Mouse (Mus musculus): ENCODE results near the gene 4930442H23Rik. TPM values are rescaled to one million over a fixed set of nuclear protein-coding genes. Genes with fewer than 3 reads are reported as not detected.

The 4930442H23Rik gene
- polyA plus RNA-seq, 1 experiment from 2014 or later, result not detected

- H3K4me1 ChIP-seq (replicated peaks), result peaks cover 25% of the 10 kb centered on the region
- ATAC-seq (ENCODE audit: insufficient number of reproducible peaks, insufficient read depth, low FRiP score, low TSS enrichment, low read depth), result no peak
- WGBS, result 62% methylated on average over 11 of the region's 11 CpGs
- H3K4me3 ChIP-seq (replicated peaks), result no peak overlapping the region
- H3K36me3 ChIP-seq, result 0 out of 2 replicates have a peak, but pooled peaks cover under 1% of the 10 kb centered on the region
- peaks cover 65% of the 10 kb centered on the region for H3K27me3 ChIP-seq
- H3K9ac ChIP-seq (replicated peaks), result no peak overlapping the region
- no peak overlapping the region for H3K4me2 ChIP-seq
- H3K27ac ChIP-seq, result no peak overlapping the region
- H3K9me3 ChIP-seq, result no peaks in the 10 kb centered on the region
Measured at GRCm38 (mm10) chr10:81196470-81197065, 12.9 kb upstream of the 4930442H23Rik start.

GRCm38 (mm10) chr10:81195300-81195699 lies 11.7 kb upstream of the 4930442H23Rik start:
- no peak overlapping the region for H3K4me2 ChIP-seq
- no peak overlapping the region for H3K9ac ChIP-seq (replicated peaks)
- peaks cover 65% of the 10 kb centered on the region for H3K27me3 ChIP-seq
- peaks cover 25% of the 10 kb centered on the region for H3K4me1 ChIP-seq (replicated peaks)
- H3K27ac ChIP-seq, result no peak overlapping the region
- 61% methylated on average over 4 of the region's 4 CpGs for WGBS
- H3K4me3 ChIP-seq (replicated peaks), result no peak overlapping the region
- no peak for ATAC-seq (ENCODE audit: insufficient number of reproducible peaks, insufficient read depth, low FRiP score, low TSS enrichment, low read depth)
- no peaks in the 10 kb centered on the region for H3K9me3 ChIP-seq
- peaks cover 14% of the 10 kb centered on the region for H3K36me3 ChIP-seq

GRCm38 (mm10) chr10:81193991-81194774 lies 10.5 kb upstream of the 4930442H23Rik start:
- WGBS, result 11% methylated on average over 37 of the region's 37 CpGs
- Histone ChIP-seq H3K36me3 (peaks cover 21% of the 10 kb centered on the region), H3K4me1 (replicated peaks) (peaks cover 25% of the 10 kb centered on the region), H3K27me3 (peaks cover 53% of the 10 kb centered on the region), H3K27ac (no peak overlapping the region), H3K4me2 (peak overlapping the region; percentile 38), H3K9me3 (no peaks in the 10 kb centered on the region), H3K9ac (replicated peaks) (peak overlapping the region; percentile 51), H3K4me3 (replicated peaks) (0 out of 2 replicates have a peak overlapping the region, but pooled peaks have one; percentile 9)
- no peak for ATAC-seq (ENCODE audit: insufficient number of reproducible peaks, insufficient read depth, low FRiP score, low TSS enrichment, low read depth)

GRCm38 (mm10) chr10:81192968-81193501 lies 9.4 kb upstream of the 4930442H23Rik start:
- H3K27me3 ChIP-seq, result peaks cover 46% of the 10 kb centered on the region
- WGBS, result 6% methylated on average over 19 of the region's 19 CpGs
- no peaks in the 10 kb centered on the region for H3K9me3 ChIP-seq
- peak overlapping the region; percentile 64 for H3K4me3 ChIP-seq (replicated peaks)
- H3K4me1 ChIP-seq (replicated peaks), result peaks cover 25% of the 10 kb centered on the region
- H3K36me3 ChIP-seq, result peaks cover 29% of the 10 kb centered on the region
- H3K9ac ChIP-seq (replicated peaks), result peak overlapping the region; percentile 76
- peak overlapping the region; percentile 92 for H3K4me2 ChIP-seq
- peak; percentile 38 for ATAC-seq (ENCODE audit: insufficient number of reproducible peaks, insufficient read depth, low FRiP score, low TSS enrichment, low read depth)
- peak overlapping the region; percentile 92 for H3K27ac ChIP-seq

DNA sequence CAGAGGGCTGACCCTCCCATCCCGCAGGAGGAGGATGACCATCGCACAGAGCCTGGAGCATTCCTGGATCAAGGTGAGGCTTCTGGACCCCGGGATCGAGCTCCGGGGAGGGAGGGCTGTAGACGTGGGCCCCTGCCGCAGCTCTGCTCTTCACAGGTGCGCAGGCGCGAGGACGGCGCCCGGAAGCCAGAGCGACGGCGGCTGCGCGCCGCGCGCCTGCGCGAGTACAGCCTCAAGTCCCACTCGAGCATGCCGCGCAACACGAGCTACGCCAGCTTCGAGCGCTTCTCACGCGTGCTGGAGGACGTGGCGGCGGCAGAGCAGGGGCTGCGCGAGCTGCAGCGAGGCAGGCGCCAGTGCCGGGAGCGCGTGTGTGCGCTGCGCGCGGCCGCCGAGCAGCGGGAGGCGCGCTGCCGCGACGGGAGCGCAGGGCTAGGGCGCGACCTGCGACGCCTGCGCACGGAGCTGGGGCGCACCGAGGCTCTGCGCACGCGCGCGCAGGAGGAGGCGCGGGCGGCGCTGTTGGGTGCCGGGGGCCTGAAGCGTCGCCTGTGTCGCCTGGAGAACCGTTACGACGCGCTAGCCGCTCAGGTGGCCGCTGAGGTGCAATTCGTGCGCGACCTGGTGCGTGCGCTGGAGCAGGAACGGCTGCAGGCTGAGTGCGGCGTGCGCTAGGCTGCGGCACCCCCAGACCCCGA lies 8.8 kb upstream of the 4930442H23Rik start:
- Histone ChIP-seq H3K36me3 (peaks cover 32% of the 10 kb centered on the region), H3K4me3 (replicated peaks) (peak overlapping the region; percentile 64), H3K27me3 (peaks cover 45% of the 10 kb centered on the region), H3K4me2 (peak overlapping the region; percentile 92), H3K4me1 (replicated peaks) (peaks cover 25% of the 10 kb centered on the region), H3K9me3 (no peaks in the 10 kb centered on the region), H3K9ac (replicated peaks) (peak overlapping the region; percentile 76), H3K27ac (peak overlapping the region; percentile 92)
- peak; percentile 49 for ATAC-seq (ENCODE audit: insufficient number of reproducible peaks, insufficient read depth, low FRiP score, low TSS enrichment, low read depth)
- under 1% methylated on average over 93 of the region's 93 CpGs for WGBS

- H3K4me2 ChIP-seq, result peak overlapping the region; percentile 92
- ATAC-seq (ENCODE audit: insufficient number of reproducible peaks, insufficient read depth, low FRiP score, low TSS enrichment, low read depth), result no peak
- H3K9me3 ChIP-seq, result no peaks in the 10 kb centered on the region
- 87% methylated on average over 18 of the region's 18 CpGs for WGBS
- no peak overlapping the region for H3K9ac ChIP-seq (replicated peaks)
- H3K4me3 ChIP-seq (replicated peaks), result peak overlapping the region; percentile 64; the same call in 1 of the 2 replicates
- H3K36me3 ChIP-seq, result peaks cover 41% of the 10 kb centered on the region
- H3K27ac ChIP-seq, result 0 out of 2 replicates have a peak overlapping the region, but pooled peaks have one; percentile 3
- H3K27me3 ChIP-seq, result peaks cover 35% of the 10 kb centered on the region
- H3K4me1 ChIP-seq (replicated peaks), result peaks cover 25% of the 10 kb centered on the region
Measured at GRCm38 (mm10) chr10:81191342-81191982, 7.8 kb upstream of the 4930442H23Rik start.

DNA sequence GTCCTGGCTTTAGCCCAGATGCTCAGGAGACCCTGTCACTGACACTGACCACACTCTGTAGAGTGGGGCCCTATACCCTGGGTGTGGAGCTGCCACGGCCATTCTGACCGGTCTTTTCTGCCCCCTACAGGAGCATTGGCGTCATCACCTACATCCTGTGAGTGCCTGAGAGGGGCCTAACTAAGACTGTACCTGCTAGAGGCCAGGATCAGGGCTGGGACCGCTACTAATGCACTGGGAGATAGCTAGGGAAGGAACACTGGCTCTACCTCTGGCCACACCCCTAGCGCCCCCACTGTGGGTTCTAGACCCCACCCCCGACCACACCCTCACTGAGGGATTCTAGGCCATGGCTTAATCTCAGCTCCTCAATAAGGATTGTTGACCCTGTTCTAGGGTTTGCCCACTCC lies 7.3 kb upstream of the 4930442H23Rik start:
- no peak overlapping the region for H3K4me3 ChIP-seq (replicated peaks)
- no peak for ATAC-seq (ENCODE audit: insufficient number of reproducible peaks, insufficient read depth, low FRiP score, low TSS enrichment, low read depth)

DNA sequence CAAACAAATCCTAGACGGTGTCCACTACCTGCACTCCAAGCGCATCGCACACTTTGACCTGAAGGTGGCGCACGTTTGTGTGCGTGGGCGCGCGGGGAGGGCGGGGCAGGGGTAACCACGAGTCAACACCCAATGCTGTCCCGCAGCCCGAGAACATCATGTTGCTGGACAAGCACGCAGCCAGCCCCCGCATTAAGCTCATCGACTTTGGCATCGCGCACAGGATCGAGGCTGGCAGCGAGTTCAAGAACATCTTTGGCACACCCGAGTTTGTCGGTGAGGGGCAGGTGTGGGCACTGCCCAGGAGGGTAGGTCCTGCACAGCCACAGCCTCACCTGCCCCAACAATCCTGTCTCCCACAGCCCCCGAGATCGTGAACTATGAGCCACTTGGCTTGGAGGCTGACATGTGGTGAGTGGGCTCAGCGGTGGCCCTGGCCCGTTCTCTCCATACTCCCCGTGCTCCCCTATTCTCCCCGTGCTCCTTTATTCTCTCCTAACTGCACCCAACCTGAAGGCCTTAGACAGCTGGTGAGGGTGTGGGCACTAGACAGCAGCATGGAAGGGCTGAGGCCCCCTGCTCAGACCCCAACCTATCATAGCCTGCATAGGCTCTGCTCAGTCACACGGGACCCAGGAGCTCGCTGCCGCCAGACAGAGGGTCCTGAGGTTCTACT lies 6.7 kb upstream of the 4930442H23Rik start:
- Histone ChIP-seq H3K27ac (0 out of 2 replicates have a peak overlapping the region, but pooled peaks have one; percentile 3), H3K27me3 (peaks cover 24% of the 10 kb centered on the region), H3K4me1 (replicated peaks) (peaks cover 25% of the 10 kb centered on the region), H3K36me3 (peaks cover 46% of the 10 kb centered on the region), H3K4me2 (no peak overlapping the region), H3K9me3 (no peaks in the 10 kb centered on the region), H3K9ac (replicated peaks) (no peak overlapping the region), H3K4me3 (replicated peaks) (no peak overlapping the region)
- ATAC-seq (ENCODE audit: insufficient number of reproducible peaks, insufficient read depth, low FRiP score, low TSS enrichment, low read depth), result no peak
- 72% methylated on average over 31 of the region's 31 CpGs for WGBS

More for the DNA sequence above, 7.3 kb upstream of the 4930442H23Rik start:
- no peaks in the 10 kb centered on the region for H3K9me3 ChIP-seq
- H3K36me3 ChIP-seq, result peaks cover 43% of the 10 kb centered on the region
- H3K9ac ChIP-seq (replicated peaks), result no peak overlapping the region
- 0 out of 2 replicates have a peak overlapping the region, but pooled peaks have one; percentile 3 for H3K27ac ChIP-seq
- 77% methylated on average over 6 of the region's 6 CpGs for WGBS
- H3K27me3 ChIP-seq, result peaks cover 30% of the 10 kb centered on the region
- no peak overlapping the region for H3K4me2 ChIP-seq
- H3K4me1 ChIP-seq (replicated peaks), result peaks cover 25% of the 10 kb centered on the region

GRCm38 (mm10) chr10:81189821-81190220 lies 6.2 kb upstream of the 4930442H23Rik start:
- Histone ChIP-seq H3K27me3 (peaks cover 19% of the 10 kb centered on the region), H3K4me3 (replicated peaks) (no peak overlapping the region), H3K9ac (replicated peaks) (no peak overlapping the region), H3K27ac (no peak overlapping the region), H3K9me3 (no peaks in the 10 kb centered on the region), H3K4me2 (no peak overlapping the region), H3K4me1 (replicated peaks) (peaks cover 28% of the 10 kb centered on the region), H3K36me3 (peaks cover 52% of the 10 kb centered on the region)
- WGBS, result 79% methylated on average over 26 of the region's 26 CpGs
- ATAC-seq (ENCODE audit: insufficient number of reproducible peaks, insufficient read depth, low FRiP score, low TSS enrichment, low read depth), result no peak

DNA sequence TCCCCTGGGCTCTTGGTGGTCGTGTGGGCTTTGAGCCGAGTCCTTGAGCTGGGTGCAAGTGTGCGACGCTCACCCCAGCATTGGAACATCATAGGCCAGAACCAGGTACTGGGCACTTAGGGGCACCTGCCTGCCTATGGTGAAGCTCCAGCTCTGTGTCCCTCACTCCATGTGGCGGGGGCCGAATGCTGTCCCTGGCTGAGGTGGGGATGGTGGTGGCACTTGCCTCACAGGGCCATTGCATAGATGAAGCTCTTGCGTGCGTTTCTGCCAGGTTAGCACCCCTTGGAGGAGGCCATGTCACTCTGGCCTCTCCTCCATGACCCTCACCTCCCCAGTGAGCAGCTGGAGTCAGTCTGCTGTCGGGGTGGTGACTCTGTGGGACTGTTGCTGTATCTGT lies 3.5 kb upstream of the 4930442H23Rik start:
- Histone ChIP-seq H3K9me3 (no peaks in the 10 kb centered on the region), H3K27me3 (no peaks in the 10 kb centered on the region), H3K9ac (replicated peaks) (no peak overlapping the region), H3K4me2 (no peak overlapping the region), H3K36me3 (peaks cover 66% of the 10 kb centered on the region), H3K4me1 (replicated peaks) (peaks cover 19% of the 10 kb centered on the region), H3K4me3 (replicated peaks) (no peak overlapping the region), H3K27ac (no peak overlapping the region)
- no peak for ATAC-seq (ENCODE audit: insufficient number of reproducible peaks, insufficient read depth, low FRiP score, low TSS enrichment, low read depth)
- WGBS, result 95% methylated on average over 9 of the region's 9 CpGs
